Mouse (Mus musculus) gastrocnemius, adult 2 months (tissue): ENCODE measurements around the gene Rara. TPM values are rescaled to one million over a fixed set of nuclear protein-coding genes. Genes with fewer than 3 reads are reported as not detected.

Source experiments
- DNase-seq: peaks from one replicate; pipeline ENCODE4 v3.0.0; 2022
- H3K27ac ChIP-seq: fragments of 200-600 bp; 2 replicates; pipeline ENCODE4 v1.8.1; 2022; ENCODE audit warnings: mild to moderate bottlenecking
- H3K4me3 ChIP-seq: fragments of 200-600 bp; 2 replicates; pipeline ENCODE4 v1.8.1; 2022; ENCODE audit warnings: mild to moderate bottlenecking, moderate library complexity
- CTCF ChIP-seq: fragments of 200-600 bp; IDR thresholded peaks from 2 replicates; pipeline ENCODE4 v1.8.1; 2022; ENCODE audit warnings: antibody characterized with exemption, mild to moderate bottlenecking, moderate library complexity
- intact Hi-C: fragments of 180-260 bp; cut with DNase I; formaldehyde crosslinking; loops from one replicate; pipeline ENCODE4 v1.15.1; 2025
- total RNA-seq, 2 experiments: library from RNA; stranded (reverse); gene quantifications; 2 replicates each; pipeline ENCODE4 v1.2.3; 2021

Rara gene
- total RNA-seq, 2 experiments from 2014 or later: 10.2 to 12.4 TPM

- Histone ChIP-seq H3K27ac (peak overlapping the region; percentile 25; the same call in 1 of the 2 replicates), H3K4me3 (no peak overlapping the region)
- DNase-seq: no peak
- intact Hi-C loops: no loop called here
- no peak for TF ChIP-seq CTCF
These were observed 6.7 kb downstream of the Rara start for GRCm38 (mm10) chr11:98934367-98934766.

GRCm38 (mm10) chr11:98935123-98935522 lies 7.5 kb downstream of the Rara start:
- intact Hi-C loops: no loop called here
- no peak overlapping the region for H3K4me3 ChIP-seq

GRCm38 (mm10) chr11:98936170-98936569 lies 8.6 kb downstream of the Rara start:
- Histone ChIP-seq H3K4me3 (peak overlapping the region; percentile 97), H3K27ac (peak overlapping the region; percentile 92)
- intact Hi-C loops: loop anchor here (2.0 kb wide), 1 partner anchor 27 kb away; no protein-coding TSS in a partner anchor
- no peak for TF ChIP-seq CTCF
- DNase-seq: peak; percentile 90

More at GRCm38 (mm10) chr11:98935123-98935522, 7.5 kb downstream of the Rara start:
- peak overlapping the region; percentile 92 for H3K27ac ChIP-seq
- no peak for DNase-seq
- TF ChIP-seq CTCF: no peak

GRCm38 (mm10) chr11:98936606-98937409 lies 9.2 kb downstream of the Rara start:
- H3K27ac ChIP-seq: peak overlapping the region; percentile 92
- intact Hi-C loops: loop anchor here (2.0 kb wide), 1 partner anchor 26 kb away; no protein-coding TSS in a partner anchor
- peak overlapping the region; percentile 97 for H3K4me3 ChIP-seq
- DNase-seq: peak; percentile 56
- TF ChIP-seq CTCF: no peak

DNA sequence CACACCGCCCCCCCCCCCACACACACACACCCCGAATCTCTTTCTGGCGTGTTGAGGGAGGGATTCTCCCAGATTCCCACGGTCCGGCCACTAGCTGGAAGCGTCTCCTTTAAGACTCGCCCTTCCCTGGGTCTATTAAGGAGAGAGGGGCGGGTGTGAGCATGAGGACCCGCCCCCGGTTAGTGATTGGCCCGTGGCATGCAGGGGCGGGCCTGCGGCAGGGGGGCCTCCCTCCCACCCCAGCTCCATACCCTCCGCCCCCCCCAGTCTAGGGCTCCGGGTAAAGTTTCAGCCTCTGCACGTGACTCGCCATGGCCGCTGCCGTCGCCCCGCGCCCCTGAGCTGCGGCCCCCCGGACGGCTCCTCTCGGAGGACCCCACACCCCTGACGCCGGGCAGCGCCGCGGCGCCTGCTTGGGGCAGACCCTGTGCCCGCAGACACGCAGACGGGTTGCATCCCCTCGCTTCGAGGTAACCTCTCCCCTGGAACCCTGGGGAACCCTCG lies 9.8 kb downstream of the Rara start:
- no peak for TF ChIP-seq CTCF
- peak overlapping the region; percentile 97 for H3K4me3 ChIP-seq
- H3K27ac ChIP-seq: peak overlapping the region; percentile 92
- peak; percentile 95 for DNase-seq
- intact Hi-C loops: loop anchor here (2.0 kb wide), 1 partner anchor 25 kb away; no protein-coding TSS in a partner anchor

- TF ChIP-seq CTCF: no peak
- intact Hi-C loops: loop anchor here (2.0 kb wide), 1 partner anchor 25 kb away; no protein-coding TSS in a partner anchor
These were observed 10.5 kb downstream of the Rara start for GRCm38 (mm10) chr11:98937914-98938694.

DNA sequence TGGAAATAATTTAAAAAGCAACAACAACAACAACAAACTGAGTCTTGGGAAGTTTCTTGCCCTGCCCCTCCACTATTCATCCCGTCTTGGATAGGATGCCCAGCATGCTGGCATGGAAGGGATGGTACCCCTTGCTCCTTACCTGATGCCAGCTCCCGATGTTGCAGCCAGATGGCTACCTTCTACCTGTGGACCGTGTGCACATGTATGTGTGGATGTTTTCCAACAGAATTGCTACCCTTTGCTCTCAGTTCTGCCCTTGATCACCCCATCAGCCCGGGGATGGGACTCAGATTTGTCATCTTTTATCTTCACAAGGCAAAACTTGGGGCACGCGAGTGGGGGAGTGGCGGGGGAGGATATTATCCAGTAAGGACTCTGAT lies 11.1 kb downstream of the Rara start:
- no peak for TF ChIP-seq CTCF
- DNase-seq: no peak
- peak overlapping the region; percentile 92 for H3K27ac ChIP-seq
- H3K4me3 ChIP-seq: peak overlapping the region; percentile 97
- intact Hi-C loops: no loop called here

More at GRCm38 (mm10) chr11:98937914-98938694, 10.5 kb downstream of the Rara start:
- peak; percentile 77 for DNase-seq
- Histone ChIP-seq H3K27ac (peak overlapping the region; percentile 92), H3K4me3 (peak overlapping the region; percentile 97)

- no peak for TF ChIP-seq CTCF
- intact Hi-C loops: no loop called here
- Histone ChIP-seq H3K27ac (peak overlapping the region; percentile 92), H3K4me3 (peak overlapping the region; percentile 97)
- DNase-seq: no peak
These were observed 11.7 kb downstream of the Rara start for GRCm38 (mm10) chr11:98939084-98939952.

- no peak for TF ChIP-seq CTCF
- H3K4me3 ChIP-seq: peak overlapping the region; percentile 97
- intact Hi-C loops: no loop called here
- H3K27ac ChIP-seq: peak overlapping the region; percentile 92
- DNase-seq: peak; percentile 73
These were observed 12.5 kb downstream of the Rara start for GRCm38 (mm10) chr11:98939953-98940641.

GRCm38 (mm10) chr11:98940776-98941175 lies 13.2 kb downstream of the Rara start:
- intact Hi-C loops: no loop called here
- no peak for TF ChIP-seq CTCF
- peak; percentile 47 for DNase-seq
- Histone ChIP-seq H3K4me3 (peak overlapping the region; percentile 97), H3K27ac (peak overlapping the region; percentile 92)

DNA sequence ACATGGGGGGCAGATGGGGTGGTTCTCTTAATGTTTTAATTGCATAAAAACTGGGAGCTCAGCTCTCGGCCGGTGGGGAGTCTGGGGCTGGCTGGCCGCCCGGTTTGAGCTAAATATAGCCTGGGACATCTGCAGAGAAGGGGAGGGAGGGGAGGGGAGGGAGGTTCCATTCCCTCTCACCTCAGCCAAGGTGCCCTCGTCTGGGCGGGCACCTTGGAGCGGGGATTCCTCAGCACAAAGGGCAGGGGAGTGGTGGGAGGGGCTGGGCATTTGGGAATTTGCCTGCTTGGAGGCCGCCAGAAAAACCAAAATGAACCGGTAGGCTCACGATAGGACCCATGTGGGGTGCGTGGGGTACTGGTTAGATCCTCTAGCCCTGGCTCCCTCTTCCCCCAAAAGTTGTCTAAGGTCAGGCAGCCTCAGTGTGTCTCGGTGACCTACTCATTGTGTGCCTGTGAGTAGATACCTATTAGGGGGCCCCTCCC lies 13.8 kb downstream of the Rara start:
- intact Hi-C loops: no loop called here
- Histone ChIP-seq H3K27ac (peak overlapping the region; percentile 92), H3K4me3 (peak overlapping the region; percentile 97)
- peak; percentile 91 for DNase-seq
- TF ChIP-seq CTCF: no peak
